Mouse (Mus musculus): ENCODE measurements at regions not wholly inside any gene's neighbourhood (a gene's known extent, or its start where the extent isn't known, plus 50 kb on each side); places are given as distances from the start of the nearest gene placed in this dataset.
A peak's percentile ranks its signal among the peaks of the same experiment; 100 is the strongest.
"Not testable (repeated sequence)": the region's sequence is repeated elsewhere in the genome, so short reads cannot be mapped to it uniquely, and the experiment has no call there.

- no peak for DNase-seq (ENCODE audit: low spot score)
Observed at GRCm38 (mm10) chr3:18522562-18522961, 574.4 kb downstream of the Cypt12 start.

DNA sequence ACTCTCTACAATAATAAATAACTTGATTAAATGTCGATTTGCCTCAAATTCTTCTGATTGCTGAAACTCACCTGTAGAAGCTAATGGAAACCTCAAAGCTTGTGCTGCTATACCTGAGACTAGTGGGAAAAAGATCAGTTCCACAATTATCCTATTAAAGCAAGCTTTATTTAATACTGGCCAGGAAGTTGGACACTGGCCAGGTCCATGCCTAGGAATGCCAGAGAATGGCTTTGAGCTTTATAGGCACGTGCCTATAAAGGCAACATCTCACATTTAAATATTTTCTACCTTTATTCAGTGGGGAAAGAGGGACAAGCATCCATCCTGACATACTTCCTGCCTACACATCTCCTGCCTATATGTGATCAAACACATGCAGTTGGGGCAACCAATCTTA is 575.8 kb downstream of the Cypt12 start:
- DNase-seq (ENCODE audit: low spot score), result no peak

GRCm38 (mm10) chr3:18557201-18557600 is 609.0 kb downstream of the Cypt12 start:
- DNase-seq (ENCODE audit: low spot score), result no peak

- DNase-seq (ENCODE audit: low spot score), result peak; percentile 69
Observed at GRCm38 (mm10) chr3:18560282-18560785, 612.1 kb downstream of the Cypt12 start.

DNA sequence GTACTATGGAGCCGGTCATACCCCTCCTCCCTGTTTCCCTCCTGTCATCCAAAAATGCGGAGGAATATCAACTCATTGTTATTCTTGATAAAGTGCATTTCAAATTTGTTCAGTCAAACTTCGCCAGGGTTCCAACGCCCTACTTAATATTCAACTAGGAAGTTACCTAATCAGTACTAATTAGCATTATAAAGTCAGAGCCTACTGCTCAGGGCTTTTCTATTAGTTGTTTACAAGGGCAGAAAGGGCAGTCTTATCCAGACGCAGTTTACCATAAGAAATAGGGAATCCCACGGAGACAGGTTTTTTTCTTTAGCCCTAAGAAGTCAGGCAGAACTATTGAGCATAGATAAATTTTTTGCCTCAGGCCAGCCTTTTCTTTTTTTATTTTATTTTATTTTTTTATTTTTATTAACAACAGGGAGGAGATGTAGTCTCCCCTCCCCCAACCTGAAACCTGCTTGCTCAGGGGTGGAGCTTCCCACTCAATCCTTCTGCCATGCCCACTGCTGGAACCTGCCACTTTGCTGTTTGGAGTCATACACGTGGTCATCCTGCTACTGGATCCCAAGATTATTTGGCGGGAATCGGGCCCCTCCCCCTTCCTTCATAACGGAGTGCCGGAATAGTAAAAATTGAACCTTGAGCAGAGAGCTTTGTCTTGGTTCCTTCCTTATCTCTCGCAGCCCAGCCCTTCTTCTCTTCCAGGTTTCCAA is 632.9 kb downstream of the Cypt12 start:
- not testable (repeated sequence) for DNase-seq (ENCODE audit: low spot score)

DNA sequence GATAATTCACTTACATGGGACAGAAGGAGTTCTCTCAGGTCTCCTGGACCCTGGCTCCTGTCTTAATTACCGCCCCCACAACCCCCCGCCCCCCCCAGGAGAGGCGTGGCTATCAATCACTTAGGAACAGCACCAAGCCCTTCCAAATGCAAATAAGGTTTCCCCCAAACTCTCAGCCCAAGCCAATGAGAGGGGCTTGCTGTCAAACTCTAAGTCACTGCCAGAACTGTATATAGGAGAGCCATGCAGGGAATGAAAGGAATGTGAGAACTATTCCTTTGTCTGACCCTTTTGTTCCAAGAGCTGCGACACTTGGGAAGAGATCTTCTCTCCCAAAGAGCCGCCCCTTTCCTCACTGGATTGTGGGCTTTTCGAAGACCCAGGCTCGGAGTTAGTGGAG is 672.4 kb downstream of the Cypt12 start:
- DNase-seq (ENCODE audit: low spot score), result no peak

- peak; percentile 79 for DNase-seq (ENCODE audit: low spot score)
Observed at GRCm38 (mm10) chr3:18623831-18624304, 675.7 kb downstream of the Cypt12 start.

- peak; percentile 28 for DNase-seq (ENCODE audit: low spot score)
Observed at GRCm38 (mm10) chr3:18624381-18625145, 676.4 kb downstream of the Cypt12 start.

GRCm38 (mm10) chr3:18625395-18626328 is 677.5 kb downstream of the Cypt12 start:
- DNase-seq (ENCODE audit: low spot score), result no peak

DNA sequence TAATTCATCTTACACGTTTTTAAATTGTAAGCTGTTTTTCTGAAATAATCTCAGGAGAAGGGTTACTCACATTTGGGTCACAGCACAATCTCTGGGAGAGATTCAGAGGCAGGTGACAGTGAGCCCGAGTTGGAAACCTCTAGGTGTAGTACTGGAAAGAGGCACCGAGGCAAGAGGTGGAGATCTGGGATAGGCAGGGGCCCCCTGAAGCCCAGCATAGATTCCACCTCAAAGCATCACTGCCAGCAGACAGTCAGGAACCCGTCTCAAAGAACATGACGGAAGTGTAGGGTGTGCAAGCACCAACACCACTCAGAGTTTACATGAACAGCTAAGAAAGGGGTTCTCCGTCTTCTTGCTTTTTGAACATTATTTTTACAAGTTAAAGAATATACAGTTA is 678.2 kb downstream of the Cypt12 start:
- no peak for DNase-seq (ENCODE audit: low spot score)

GRCm38 (mm10) chr3:18626820-18627219 is 678.6 kb downstream of the Cypt12 start:
- no peak for DNase-seq (ENCODE audit: low spot score)

GRCm38 (mm10) chr3:18629233-18629632 is 681.0 kb downstream of the Cypt12 start:
- DNase-seq (ENCODE audit: low spot score), result no peak

DNA sequence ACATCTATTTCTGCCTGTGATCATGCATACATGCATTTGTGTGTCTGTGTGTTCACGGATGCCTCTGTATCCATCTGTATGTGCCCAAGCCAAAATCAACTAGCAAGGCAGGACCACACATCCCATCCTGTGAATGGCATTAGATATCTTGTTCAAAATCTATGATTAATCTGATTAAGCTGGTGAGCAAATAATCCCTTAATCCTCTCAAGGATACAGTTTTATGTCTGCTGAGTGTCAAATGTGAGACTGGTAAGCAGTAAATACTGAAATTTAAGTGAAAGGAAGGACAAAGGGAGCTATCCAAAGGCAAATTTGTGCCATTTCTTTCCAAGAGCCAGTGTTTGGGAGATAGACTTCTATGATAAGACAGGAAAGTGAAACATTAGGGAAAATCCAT is 683.4 kb downstream of the Cypt12 start:
- no peak for DNase-seq (ENCODE audit: low spot score)

- DNase-seq (ENCODE audit: low spot score), result peak; percentile 43
Observed at GRCm38 (mm10) chr3:18634855-18635254, 686.6 kb downstream of the Cypt12 start.

DNA sequence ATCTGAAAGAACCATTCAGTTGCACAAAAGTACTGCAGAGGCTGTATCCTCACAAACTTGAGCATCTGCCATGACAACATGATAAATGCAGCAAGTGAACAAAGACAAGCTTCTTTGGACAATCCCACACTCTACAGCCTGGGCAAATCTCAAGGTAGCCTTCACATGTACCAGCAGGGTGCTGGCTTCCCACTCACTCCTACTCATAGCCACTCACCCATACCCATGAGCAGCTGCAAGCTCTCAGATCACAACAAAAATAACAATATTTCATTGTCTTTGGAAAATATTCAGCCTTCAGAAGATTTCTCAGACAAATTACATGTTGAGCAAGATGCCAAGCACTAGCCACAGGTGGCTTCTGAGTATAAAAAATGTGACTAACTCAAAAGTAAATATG is 689.3 kb downstream of the Cypt12 start:
- no peak for DNase-seq (ENCODE audit: low spot score)

- DNase-seq (ENCODE audit: low spot score), result no peak
Observed at GRCm38 (mm10) chr3:18640286-18640685, 692.1 kb downstream of the Cypt12 start.

DNA sequence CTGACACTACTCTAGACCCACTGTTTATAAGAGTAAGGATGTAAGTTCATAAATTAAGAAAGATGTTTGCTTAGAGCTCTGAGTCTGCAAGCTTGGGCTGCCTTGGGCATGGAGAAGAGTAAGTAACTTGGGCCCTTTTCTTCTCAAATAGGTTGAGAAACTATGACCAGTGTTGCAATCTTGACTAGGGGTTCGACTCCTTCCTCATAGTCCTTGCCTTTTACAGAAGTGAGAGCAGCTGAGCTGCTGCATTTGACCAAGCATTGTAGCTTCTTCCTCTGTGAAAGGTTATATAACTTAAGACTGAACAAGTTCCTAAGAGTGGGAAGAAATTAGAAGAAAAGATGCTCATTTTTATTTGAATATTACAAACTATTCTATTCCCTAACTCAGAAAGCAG is 693.5 kb downstream of the Cypt12 start:
- DNase-seq (ENCODE audit: low spot score), result no peak

DNA sequence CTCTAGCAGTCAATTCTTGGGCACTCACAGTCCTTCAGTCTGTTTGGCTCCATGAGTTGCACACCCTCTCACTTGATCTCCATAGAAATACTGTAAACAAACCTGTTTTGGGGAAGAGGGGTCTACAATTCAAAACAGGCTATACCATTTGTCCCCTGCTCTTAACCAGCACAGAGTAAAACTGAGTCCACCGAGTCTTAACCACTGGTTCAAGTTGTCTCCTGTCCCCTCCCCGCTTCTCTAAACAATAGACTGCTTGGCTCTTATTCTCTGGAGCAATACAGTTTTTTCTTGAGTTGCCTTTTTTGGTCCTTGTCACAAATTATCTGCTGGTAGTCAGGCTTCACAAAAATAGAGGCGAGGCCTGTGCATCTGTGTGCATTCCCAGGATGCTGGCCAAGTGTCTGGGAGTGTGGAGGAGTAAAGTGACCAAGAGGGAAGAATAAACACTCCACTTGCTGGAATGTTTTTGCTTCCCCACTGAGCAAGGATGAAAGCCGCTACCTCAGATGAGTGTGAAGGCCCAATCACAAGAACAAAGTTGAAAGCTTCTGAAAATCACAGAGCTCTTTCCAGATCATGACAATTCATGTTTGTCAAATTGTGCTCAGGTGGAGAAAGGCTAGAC is 695.3 kb downstream of the Cypt12 start:
- DNase-seq (ENCODE audit: low spot score), result no peak

DNA sequence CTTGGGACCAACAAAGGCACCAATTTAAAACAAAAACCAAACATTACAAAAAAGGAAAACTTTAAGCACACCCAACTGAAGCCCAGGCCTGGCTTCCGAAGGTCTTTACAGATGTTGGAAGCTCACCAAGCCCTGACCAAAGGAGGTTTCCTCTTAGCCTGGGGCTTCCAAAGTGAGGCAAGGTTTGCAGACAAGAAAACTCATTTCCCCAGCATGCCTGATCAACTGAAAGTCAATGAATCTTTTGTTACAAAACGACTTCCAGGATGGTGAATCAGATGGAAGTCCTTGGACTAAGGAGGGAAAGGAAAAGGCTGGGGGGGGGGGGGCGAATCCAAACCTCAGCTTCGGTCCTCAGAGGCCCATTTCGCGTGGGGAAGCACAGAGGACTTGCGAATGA is 697.3 kb downstream of the Cypt12 start:
- DNase-seq (ENCODE audit: low spot score), result no peak

DNA sequence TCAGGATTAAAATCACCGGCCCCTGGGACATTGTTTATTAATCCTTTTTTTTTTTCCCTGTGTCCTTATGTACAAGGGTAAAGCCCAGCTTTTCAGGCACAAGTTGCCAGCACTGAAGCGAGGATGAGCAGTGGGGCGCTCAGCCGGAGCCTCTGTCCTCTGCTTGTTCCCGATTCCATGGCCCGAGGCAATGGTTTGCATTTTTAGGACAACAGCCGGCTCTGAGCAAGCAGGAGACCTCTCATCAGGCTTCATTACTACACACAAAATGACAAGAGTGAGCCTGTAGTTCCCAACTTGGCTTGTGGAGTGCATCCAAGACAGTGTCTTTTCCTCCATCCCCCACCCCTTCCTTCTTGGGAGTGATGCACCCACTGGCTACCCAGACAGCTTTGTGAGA is 697.7 kb downstream of the Cypt12 start:
- DNase-seq (ENCODE audit: low spot score), result no peak

DNA sequence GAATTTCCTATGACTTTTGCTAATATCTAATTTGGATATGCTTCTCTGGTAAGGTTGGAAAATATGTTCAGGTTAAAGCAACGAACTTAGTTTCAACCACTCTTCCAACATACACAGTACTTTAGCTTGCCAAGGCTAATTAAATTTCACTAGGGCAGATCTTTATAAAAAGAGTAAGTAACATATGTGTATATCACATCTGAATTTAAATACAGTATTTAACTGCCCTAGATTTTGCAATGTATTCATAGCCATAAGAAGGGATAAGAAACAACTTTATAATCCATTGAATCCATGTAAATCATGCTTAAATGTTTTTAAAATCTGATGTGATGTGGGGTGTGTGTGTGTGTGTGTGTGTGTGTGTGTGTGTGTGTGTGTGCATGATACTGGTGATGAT is 705.3 kb downstream of the Cypt12 start:
- no peak for DNase-seq (ENCODE audit: low spot score)

- DNase-seq (ENCODE audit: low spot score), result no peak
Observed at GRCm38 (mm10) chr3:18665738-18666137, 717.5 kb downstream of the Cypt12 start.
